Mouse (Mus musculus) heart, embryonic 14.5 days (tissue): ENCODE measurements around the gene Cerk. TPM values are rescaled to one million over a fixed set of nuclear protein-coding genes. Genes with fewer than 3 reads are reported as not detected.
A peak's percentile ranks its signal among the peaks of the same experiment; 100 is the strongest.

ENCODE experiments used
- ATAC-seq: fragments of 200-750 bp; cut with Nextera tagmentation; 2 replicates; pipeline ENCODE4 v1.8.0; 2017; ENCODE audit warnings: low read depth, moderate TSS enrichment; ENCODE audit not compliant: insufficient number of reproducible peaks, insufficient read depth, low FRiP score
- H3K27ac ChIP-seq, 2 experiments: fragments of 200-500 bp in 1 of 2; fragments of 300-500 bp in 1 of 2; sonication (generic) in 1 of 2; replicated peaks in 1 of 2; 2 replicates each; pipeline ENCODE4 v1.5.1; 2012 to 2014; ENCODE audit warnings: low read depth in 2 of 2, low read length in 2 of 2, control low read depth in 1 of 2, mild to moderate bottlenecking in 1 of 2, mixed read lengths in 1 of 2; ENCODE audit not compliant: control insufficient read depth in 1 of 2, insufficient read depth in 1 of 2
- H3K27me3 ChIP-seq: fragments of 300-500 bp; sonication (generic); 2 replicates; pipeline ENCODE4 v1.6.1; 2014; ENCODE audit warnings: mild to moderate bottlenecking, low read length, control low read depth; ENCODE audit not compliant: control insufficient read depth, insufficient read depth
- H3K36me3 ChIP-seq: fragments of 300-500 bp; sonication (generic); 2 replicates; pipeline ENCODE4 v1.6.1; 2014; ENCODE audit warnings: mild to moderate bottlenecking, control low read depth, low read length, mixed read lengths; ENCODE audit not compliant: control insufficient read depth, insufficient read depth
- H3K4me1 ChIP-seq, 2 experiments: fragments of 200-500 bp in 1 of 2; fragments of 300-500 bp in 1 of 2; sonication (generic) in 1 of 2; 2 replicates each; pipeline ENCODE4 v1.6.1; 2012 to 2014; ENCODE audit warnings: low read length in 2 of 2, control low read depth in 1 of 2, mixed read lengths in 1 of 2; ENCODE audit not compliant: control insufficient read depth in 2 of 2, insufficient read depth in 2 of 2
- H3K4me2 ChIP-seq: fragments of 300-500 bp; sonication (generic); 2 replicates; pipeline ENCODE4 v1.6.1; 2014; ENCODE audit warnings: mild to moderate bottlenecking, low read length
- H3K4me3 ChIP-seq, 2 experiments: fragments of 200-500 bp in 1 of 2; fragments of 300-500 bp in 1 of 2; sonication (generic) in 1 of 2; 2 replicates each; pipeline ENCODE4 v1.5.1; 2012 to 2014; ENCODE audit warnings: low read length in 2 of 2, mild to moderate bottlenecking in 2 of 2, control low read depth in 1 of 2, low read depth in 1 of 2, moderate library complexity in 1 of 2; ENCODE audit not compliant: control insufficient read depth in 1 of 2, insufficient read depth in 1 of 2
- H3K9ac ChIP-seq: fragments of 300-500 bp; sonication (generic); 2 replicates; pipeline ENCODE4 v1.6.1; 2014; ENCODE audit warnings: mild to moderate bottlenecking, low read length
- H3K9me3 ChIP-seq: fragments of 300-500 bp; sonication (generic); 2 replicates; pipeline ENCODE4 v1.6.1; 2016; ENCODE audit warnings: low read length, control low read depth; ENCODE audit not compliant: control insufficient read depth
- WGBS: fragments of 180-500 bp; shearing (Covaris S2); extraction: QIAGEN DNeasy Blood & Tissue Kit; methylation state at CpG from one replicate; pipeline ENCODE4 v1.1.7; 2014; 5-methylcytosine and 5-hydroxymethylcytosine counted together
- polyA plus RNA-seq: library from polyadenylated mRNA; unstranded; fragments of >200 nt; fragmentation: Nextera tagmentation; extraction: Ambion mirVana; gene quantifications from 2 replicates; pipeline ENCODE4 v1.2.1, GENCODE M21; 2014

Cerk gene
- 15.4 and 16.1 TPM in 2 replicates for polyA plus RNA-seq

- H3K9me3 ChIP-seq: no peaks in the 10 kb centered on the region
- peak within 1 kb of the TSS; percentile 96 for H3K27ac ChIP-seq
- ATAC-seq: peak; percentile 66
- peak within 1 kb of the TSS; percentile 98 for H3K9ac ChIP-seq
- peak within 1 kb of the TSS; percentile 79 for H3K4me2 ChIP-seq
- no peaks in the 10 kb centered on the region for H3K36me3 ChIP-seq
- peaks cover 36 to 45% of the 10 kb centered on the region in 2 experiments for H3K4me1 ChIP-seq
- 2% methylated on average over 42 of the region's 43 CpGs for WGBS
- no peaks in the 10 kb centered on the region for H3K27me3 ChIP-seq
- H3K4me3 ChIP-seq: peak within 1 kb of the TSS; percentile 82 to 95
Observed at GRCm38 (mm10) chr15:86185689-86186569, at the start of gene Cerk. Gene Cerk (minus strand): TSS chr15:86186141.

GRCm38 (mm10) chr15:86234517-86235441 is 48.8 kb upstream of the Cerk start:
- 80% methylated on average over 22 of the region's 22 CpGs for WGBS
- ATAC-seq: no peak
- H3K27ac ChIP-seq: no peak overlapping the region
- no peak overlapping the region for H3K9ac ChIP-seq
- no peak overlapping the region for H3K4me3 ChIP-seq
- H3K4me1 ChIP-seq: peaks cover 2 to 10% of the 10 kb centered on the region in 2 experiments; a peak in 2 of 4 replicates
- H3K4me2 ChIP-seq: no peak overlapping the region
- peaks cover 3% of the 10 kb centered on the region; the same call in 1 of the 2 replicates for H3K36me3 ChIP-seq
- no peaks in the 10 kb centered on the region for H3K9me3 ChIP-seq
- no peaks in the 10 kb centered on the region for H3K27me3 ChIP-seq

- Histone ChIP-seq H3K36me3 (peaks cover 3% of the 10 kb centered on the region; the same call in 1 of the 2 replicates), H3K27ac (no peak overlapping the region), H3K4me2 (no peak overlapping the region), H3K27me3 (no peaks in the 10 kb centered on the region), H3K9me3 (no peaks in the 10 kb centered on the region), H3K9ac (no peak overlapping the region), H3K4me3 (no peak overlapping the region), H3K4me1 (peaks cover 2 to 10% of the 10 kb centered on the region in 2 experiments; a peak in 2 of 4 replicates)
- no peak for ATAC-seq
- 82% methylated on average over 5 of the region's 5 CpGs for WGBS
Observed at GRCm38 (mm10) chr15:86234001-86234400, 48.1 kb upstream of the Cerk start.

- Histone ChIP-seq H3K9ac (no peak overlapping the region), H3K36me3 (peaks cover 3% of the 10 kb centered on the region; the same call in 1 of the 2 replicates), H3K27ac (no peak overlapping the region; a peak in 1 of 4 replicates), H3K4me2 (no peak overlapping the region), H3K9me3 (no peaks in the 10 kb centered on the region), H3K4me1 (peaks cover 2 to 10% of the 10 kb centered on the region in 2 experiments; a peak in 2 of 4 replicates), H3K4me3 (no peak overlapping the region), H3K27me3 (no peaks in the 10 kb centered on the region)
- WGBS: 43% methylated on average over 7 of the region's 7 CpGs
- no peak for ATAC-seq
Observed at GRCm38 (mm10) chr15:86231831-86232512, 46.0 kb upstream of the Cerk start.

GRCm38 (mm10) chr15:86231170-86231569 is 45.2 kb upstream of the Cerk start:
- WGBS: 86% methylated on average over 1 of the region's 1 CpGs
- no peak for ATAC-seq
- no peak overlapping the region for H3K4me2 ChIP-seq

GRCm38 (mm10) chr15:86229623-86230022 is 43.7 kb upstream of the Cerk start:
- Histone ChIP-seq H3K27me3 (no peaks in the 10 kb centered on the region), H3K9me3 (no peaks in the 10 kb centered on the region), H3K4me2 (no peak overlapping the region), H3K36me3 (no peaks in the 10 kb centered on the region), H3K4me1 (peaks cover 2 to 10% of the 10 kb centered on the region in 2 experiments; a peak in 2 of 4 replicates), H3K27ac (no peak overlapping the region), H3K9ac (no peak overlapping the region), H3K4me3 (no peak overlapping the region)
- no peak for ATAC-seq
- WGBS: 73% methylated on average over 11 of the region's 11 CpGs

More at GRCm38 (mm10) chr15:86231170-86231569, 45.2 kb upstream of the Cerk start:
- Histone ChIP-seq H3K4me3 (no peak overlapping the region), H3K4me1 (peaks cover 2 to 10% of the 10 kb centered on the region in 2 experiments; a peak in 2 of 4 replicates), H3K27me3 (no peaks in the 10 kb centered on the region), H3K36me3 (peaks cover 3% of the 10 kb centered on the region; the same call in 1 of the 2 replicates), H3K9me3 (no peaks in the 10 kb centered on the region), H3K9ac (no peak overlapping the region), H3K27ac (no peak overlapping the region)

- ATAC-seq: no peak
- WGBS: 78% methylated on average over 8 of the region's 8 CpGs
Observed at GRCm38 (mm10) chr15:86229088-86229487, 43.1 kb upstream of the Cerk start.

More at GRCm38 (mm10) chr15:86229088-86229487, 43.1 kb upstream of the Cerk start:
- Histone ChIP-seq H3K9ac (no peak overlapping the region), H3K27me3 (no peaks in the 10 kb centered on the region), H3K4me3 (no peak overlapping the region), H3K27ac (no peak overlapping the region), H3K9me3 (no peaks in the 10 kb centered on the region), H3K4me2 (no peak overlapping the region), H3K4me1 (peaks cover 2 to 10% of the 10 kb centered on the region in 2 experiments; a peak in 2 of 4 replicates), H3K36me3 (no peaks in the 10 kb centered on the region)
